ENCODE assay signal across 44 mouse cellular contexts in the genomic region with DNA sequence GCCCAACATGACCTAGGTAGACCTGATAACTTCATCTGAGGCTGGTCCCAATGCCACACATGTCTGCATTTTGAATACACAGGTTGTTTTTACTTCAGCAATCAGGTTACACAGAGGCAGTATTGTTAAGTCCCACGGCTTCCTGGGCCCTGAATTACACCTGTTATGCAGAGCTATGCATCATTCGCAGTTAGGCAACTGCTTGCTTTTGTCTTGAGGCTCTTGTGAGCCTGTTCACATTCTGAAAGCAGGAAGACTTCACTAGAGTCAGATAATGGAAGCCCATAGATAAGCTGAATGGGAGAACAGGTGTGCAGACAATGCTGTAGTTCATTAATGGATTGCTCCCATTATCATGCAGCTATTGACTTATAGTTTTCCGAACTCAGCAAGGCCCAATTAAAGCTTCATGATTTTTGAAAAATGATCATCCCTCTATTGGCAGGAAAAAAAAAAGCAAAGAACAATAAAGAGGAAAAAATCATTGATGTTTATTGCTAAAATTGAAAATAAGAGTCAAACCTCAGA. TPM values are rescaled to one million over a fixed set of nuclear protein-coding genes. Genes with fewer than 3 reads are reported as not detected.
"Had no signal": no experiment of that assay in that cellular context is flagged by ENCODE, and none has a peak within 500 bp of the region (broad histone marks: within the 10 kb centered on the region; RNA-seq: fewer than 3 reads in every experiment).

No protein-coding gene starts in this region.

- H3K9ac ChIP-seq: heart, embryonic 13.5 days; heart, embryonic 15.5 days; hindbrain, embryonic 13.5 days; hindbrain, embryonic 15.5 days; kidney, embryonic 15.5 days; limb, embryonic 13.5 days; limb, embryonic 15.5 days; liver, embryonic 12.5 days; liver, embryonic 14.5 days had no signal

- H3K27ac ChIP-seq: heart, adult 2 months; heart, embryonic 13.5 days; heart, embryonic 15.5 days; hindbrain, embryonic 13.5 days; hindbrain, embryonic 15.5 days; hindbrain, postnatal 0 days; kidney, embryonic 15.5 days; kidney, postnatal 0 days; limb, embryonic 13.5 days; limb, embryonic 15.5 days; liver, embryonic 12.5 days; liver, embryonic 14.5 days had no signal

- H3K4me3 ChIP-seq: heart, adult 2 months; heart, embryonic 13.5 days; heart, embryonic 15.5 days; hindbrain, embryonic 13.5 days; hindbrain, embryonic 15.5 days; kidney, embryonic 15.5 days; limb, embryonic 13.5 days; limb, embryonic 15.5 days; liver, embryonic 12.5 days had no signal

- ATAC-seq: hindbrain, postnatal 0 days; intestine, embryonic 16.5 days; liver, embryonic 12.5 days had no signal

- H3K36me3 ChIP-seq: heart, embryonic 13.5 days; heart, embryonic 15.5 days; hindbrain, embryonic 13.5 days; hindbrain, embryonic 15.5 days; kidney, embryonic 15.5 days; limb, embryonic 13.5 days; limb, embryonic 15.5 days; liver, embryonic 12.5 days had no signal

- H3K4me1 ChIP-seq: heart, embryonic 13.5 days; heart, embryonic 15.5 days; hindbrain, embryonic 15.5 days; kidney, embryonic 15.5 days; limb, embryonic 13.5 days; limb, embryonic 15.5 days; liver, embryonic 12.5 days had no signal

- H3K4me2 ChIP-seq: heart, embryonic 11.5 days; heart, embryonic 13.5 days; heart, embryonic 15.5 days; hindbrain, embryonic 13.5 days; hindbrain, embryonic 15.5 days; kidney, embryonic 15.5 days; limb, embryonic 13.5 days; limb, embryonic 15.5 days; liver, embryonic 12.5 days had no signal

- H3K9me3 ChIP-seq: heart, embryonic 13.5 days; heart, embryonic 15.5 days; hindbrain, embryonic 13.5 days; hindbrain, embryonic 15.5 days; kidney, embryonic 15.5 days; limb, embryonic 15.5 days; liver, embryonic 12.5 days had no signal

- H3K27me3 ChIP-seq: heart, embryonic 13.5 days; heart, embryonic 15.5 days; hindbrain, embryonic 13.5 days; hindbrain, embryonic 15.5 days; kidney, embryonic 15.5 days; limb, embryonic 13.5 days; limb, embryonic 15.5 days; liver, embryonic 12.5 days had no signal

- DNase-seq: gastrocnemius, postnatal 14 days; gastrocnemius, postnatal 36 days; heart, adult 11 months; heart, adult 2 months; heart, postnatal 14 days; heart, postnatal 36 days; kidney, adult 11 months; kidney, adult 2 months; kidney, adult 9 months; kidney, postnatal 14 days; kidney, postnatal 36 days; layer of hippocampus, adult 9-11 months; layer of hippocampus, postnatal 36 days; left cerebral cortex, postnatal 4 days had no signal

RNA-seq across cellular contexts. Expression of a gene that starts 57.8 kb away (rescaled TPM):
- total RNA-seq: gastrocnemius, adult 18-20 months; gastrocnemius, adult 8-10 months; gastrocnemius, postnatal 14 days; gastrocnemius, postnatal 36 days; heart, adult 2 months; heart, postnatal 14 days; heart, postnatal 36 days; hematopoietic stem cell, adult 5-6 weeks; hindbrain, postnatal 0 days; layer of hippocampus, adult 18-20 months; layer of hippocampus, adult 8-10 months; layer of hippocampus, postnatal 14 days; layer of hippocampus, postnatal 36 days; left cerebral cortex, adult 18-20 months; left cerebral cortex, adult 8-10 months; left cerebral cortex, postnatal 10 days; left cerebral cortex, postnatal 25 days; left cerebral cortex, postnatal 4 days; liver, adult 2 months had no signal
- polyA plus RNA-seq: gonadal fat pad, adult 2 months; heart, adult 2 months; heart, embryonic 11.5 days; heart, embryonic 13.5 days; heart, embryonic 15.5 days; heart, postnatal 0 days; hindbrain, embryonic 11.5 days; hindbrain, embryonic 13.5 days; hindbrain, embryonic 15.5 days; hindbrain, postnatal 0 days; intestine, embryonic 14.5 days; intestine, embryonic 16.5 days; kidney, adult 2 months; kidney, embryonic 15.5 days; kidney, postnatal 0 days; large intestine, adult 2 months; limb, embryonic 11.5 days; limb, embryonic 13.5 days; limb, embryonic 15.5 days; liver, adult 2 months; liver, embryonic 12.5 days; liver, embryonic 14.5 days had no signal
